Mouse (Mus musculus): ENCODE results near the gene Crhbp. TPM values are rescaled to one million over a fixed set of nuclear protein-coding genes. Genes with fewer than 3 reads are reported as not detected.
A peak's percentile ranks its signal among the peaks of the same experiment; 100 is the strongest.

Gene Crhbp
- polyA plus RNA-seq, 1 experiment from 2014 or later: 0.11 TPM

GRCm38 (mm10) chr13:95424932-95425331 lies 19.8 kb downstream of the Crhbp start:
- H3K36me3 ChIP-seq (ENCODE audit: insufficient read depth): no peaks in the 10 kb centered on the region
- no peak for TF ChIP-seq CTCF (IDR thresholded peaks at IDR 0.05; ENCODE audit: low read depth)

GRCm38 (mm10) chr13:95419204-95419749 lies 25.4 kb downstream of the Crhbp start:
- H3K4me1 ChIP-seq (ENCODE audit: insufficient read depth): no peaks in the 10 kb centered on the region
- no peak overlapping the region for H3K4me2 ChIP-seq
- ATAC-seq (ENCODE audit: insufficient read depth) (no peak), DNase-seq (no peak)
- no peak overlapping the region for H3K4me3 ChIP-seq (ENCODE audit: low read depth, low read length)
- no peak overlapping the region for H3K9ac ChIP-seq
- no peaks in the 10 kb centered on the region for H3K27me3 ChIP-seq (ENCODE audit: insufficient read depth, low read length)
- H3K36me3 ChIP-seq (ENCODE audit: insufficient read depth): no peaks in the 10 kb centered on the region
- 11% methylated on average over 8 of the region's 8 CpGs for WGBS
- TF ChIP-seq CTCF (IDR thresholded peaks at IDR 0.05; ENCODE audit: low read depth): no peak
- H3K27ac ChIP-seq (ENCODE audit: low read depth): no peak overlapping the region
- H3K9me3 ChIP-seq (ENCODE audit: low read depth, low read length): no peaks in the 10 kb centered on the region

More at GRCm38 (mm10) chr13:95424932-95425331, 19.8 kb downstream of the Crhbp start:
- Histone ChIP-seq H3K4me3 (ENCODE audit: low read depth, low read length) (no peak overlapping the region), H3K4me2 (no peak overlapping the region), H3K27me3 (ENCODE audit: insufficient read depth, low read length) (no peaks in the 10 kb centered on the region), H3K4me1 (ENCODE audit: insufficient read depth) (no peaks in the 10 kb centered on the region), H3K9me3 (ENCODE audit: low read depth, low read length) (no peaks in the 10 kb centered on the region), H3K27ac (ENCODE audit: low read depth) (no peak overlapping the region), H3K9ac (no peak overlapping the region)
- no peak for DNase-seq
- 46% methylated on average over 7 of the region's 7 CpGs for WGBS
- ATAC-seq (ENCODE audit: insufficient read depth): no peak

DNA sequence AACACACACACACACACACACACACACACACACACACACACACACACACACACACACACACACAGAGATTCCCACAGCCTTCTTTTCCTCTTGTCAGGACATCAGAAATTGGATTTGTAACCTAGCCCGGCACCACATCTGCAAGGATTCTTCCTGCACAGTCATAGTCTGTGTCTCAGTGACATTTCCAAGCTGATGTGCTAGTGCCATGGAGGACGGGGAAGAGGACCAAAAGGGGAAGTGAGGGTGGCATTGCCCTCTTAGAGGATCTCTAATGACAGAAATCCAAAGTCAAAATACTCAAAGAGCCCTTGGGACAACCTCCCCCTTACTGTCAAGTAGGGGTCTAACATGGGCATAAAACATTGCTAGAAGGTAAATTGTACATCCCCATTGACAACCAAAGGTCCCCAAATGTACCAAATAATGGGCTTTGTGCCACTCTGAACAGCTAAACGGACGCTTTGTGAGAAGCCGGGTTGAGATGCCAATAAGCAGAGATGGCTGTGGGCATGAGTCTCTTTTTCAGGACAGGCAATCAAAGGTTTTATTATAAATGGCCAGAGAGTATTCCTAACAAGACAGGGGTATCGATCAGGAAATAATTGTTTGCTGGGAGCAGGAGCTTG lies 26.0 kb downstream of the Crhbp start:
- Histone ChIP-seq H3K27ac (ENCODE audit: low read depth) (no peak overlapping the region), H3K9me3 (ENCODE audit: low read depth, low read length) (no peaks in the 10 kb centered on the region), H3K4me2 (no peak overlapping the region), H3K27me3 (ENCODE audit: insufficient read depth, low read length) (no peaks in the 10 kb centered on the region), H3K36me3 (ENCODE audit: insufficient read depth) (no peaks in the 10 kb centered on the region), H3K9ac (no peak overlapping the region), H3K4me1 (ENCODE audit: insufficient read depth) (no peaks in the 10 kb centered on the region), H3K4me3 (ENCODE audit: low read depth, low read length) (no peak overlapping the region)
- no peak for DNase-seq
- no peak for ATAC-seq (ENCODE audit: insufficient read depth)
- 29% methylated on average over 6 of the region's 6 CpGs for WGBS
- TF ChIP-seq CTCF (IDR thresholded peaks at IDR 0.05; ENCODE audit: low read depth): no peak

DNA sequence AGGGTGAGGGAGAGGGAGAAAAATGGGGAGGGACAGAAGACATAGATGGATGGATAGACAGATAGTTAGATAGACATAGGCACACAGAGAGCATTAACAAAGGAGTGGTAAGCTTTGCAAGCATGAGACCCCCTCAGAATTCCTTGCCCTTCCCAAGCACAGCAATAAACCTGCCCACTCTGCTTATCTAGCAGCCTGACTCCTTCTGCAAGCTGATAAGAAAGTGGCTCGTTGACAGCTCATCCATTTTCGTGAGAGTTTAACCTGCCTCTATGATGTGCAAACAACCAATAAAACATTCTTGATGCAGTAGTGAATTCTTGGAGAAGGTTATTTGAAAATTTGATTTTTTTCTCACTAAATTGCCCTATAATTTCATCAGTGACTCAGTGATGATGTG lies 32.5 kb downstream of the Crhbp start:
- ATAC-seq (ENCODE audit: insufficient read depth): no peak
- Histone ChIP-seq H3K36me3 (ENCODE audit: insufficient read depth) (no peaks in the 10 kb centered on the region), H3K4me2 (no peak overlapping the region), H3K27me3 (ENCODE audit: insufficient read depth, low read length) (no peaks in the 10 kb centered on the region), H3K4me1 (ENCODE audit: insufficient read depth) (no peaks in the 10 kb centered on the region), H3K9me3 (ENCODE audit: low read depth, low read length) (no peaks in the 10 kb centered on the region), H3K27ac (ENCODE audit: low read depth) (no peak overlapping the region), H3K9ac (no peak overlapping the region), H3K4me3 (ENCODE audit: low read depth, low read length) (no peak overlapping the region)
- 4% methylated on average over 2 of the region's 2 CpGs for WGBS
- DNase-seq: no peak
- no peak for TF ChIP-seq CTCF (IDR thresholded peaks at IDR 0.05; ENCODE audit: low read depth)

- 76% methylated on average over 7 of the region's 7 CpGs for WGBS
- Histone ChIP-seq H3K9me3 (ENCODE audit: low read depth, low read length) (no peaks in the 10 kb centered on the region; the same call in 1 of the 2 replicates), H3K27me3 (ENCODE audit: insufficient read depth, low read length) (no peaks in the 10 kb centered on the region), H3K9ac (no peak overlapping the region), H3K4me1 (ENCODE audit: insufficient read depth) (no peaks in the 10 kb centered on the region), H3K27ac (ENCODE audit: low read depth) (no peak overlapping the region), H3K4me2 (no peak overlapping the region), H3K36me3 (ENCODE audit: insufficient read depth) (no peaks in the 10 kb centered on the region), H3K4me3 (ENCODE audit: low read depth, low read length) (no peak overlapping the region)
- no peak for TF ChIP-seq CTCF (IDR thresholded peaks at IDR 0.05; ENCODE audit: low read depth)
- ATAC-seq (ENCODE audit: insufficient read depth): no peak
- no peak for DNase-seq
These were observed 51.5 kb downstream of the Crhbp start for GRCm38 (mm10) chr13:95393242-95393641.

- Histone ChIP-seq H3K4me1 (ENCODE audit: insufficient read depth) (no peaks in the 10 kb centered on the region), H3K4me2 (peak overlapping the region; percentile 46), H3K4me3 (ENCODE audit: low read depth, low read length) (no peak overlapping the region), H3K9me3 (ENCODE audit: low read depth, low read length) (no peaks in the 10 kb centered on the region), H3K36me3 (ENCODE audit: insufficient read depth) (no peaks in the 10 kb centered on the region), H3K27me3 (ENCODE audit: insufficient read depth, low read length) (no peaks in the 10 kb centered on the region), H3K27ac (ENCODE audit: low read depth) (peak overlapping the region; percentile 38; the same call in 1 of the 2 replicates), H3K9ac (no peak overlapping the region)
- TF ChIP-seq CTCF (IDR thresholded peaks at IDR 0.05; ENCODE audit: low read depth): peak; percentile 85
- WGBS: 29% methylated on average over 24 of the region's 24 CpGs
- DNase-seq (peak; percentile 94), ATAC-seq (ENCODE audit: insufficient read depth) (peak; percentile 59; the same call in 1 of the 2 replicates)
These were observed 54.6 kb downstream of the Crhbp start for GRCm38 (mm10) chr13:95389866-95390865.

- DNase-seq (no peak), ATAC-seq (ENCODE audit: insufficient read depth) (no peak)
- Histone ChIP-seq H3K9ac (no peak overlapping the region), H3K9me3 (ENCODE audit: low read depth, low read length) (no peaks in the 10 kb centered on the region), H3K4me2 (no peak overlapping the region), H3K27me3 (ENCODE audit: insufficient read depth, low read length) (no peaks in the 10 kb centered on the region), H3K27ac (ENCODE audit: low read depth) (no peak overlapping the region), H3K4me1 (ENCODE audit: insufficient read depth) (no peaks in the 10 kb centered on the region), H3K4me3 (ENCODE audit: low read depth, low read length) (no peak overlapping the region), H3K36me3 (ENCODE audit: insufficient read depth) (no peaks in the 10 kb centered on the region)
- no peak for TF ChIP-seq CTCF (IDR thresholded peaks at IDR 0.05; ENCODE audit: low read depth)
- WGBS: 76% methylated on average over 5 of the region's 5 CpGs
These were observed 56.5 kb downstream of the Crhbp start for GRCm38 (mm10) chr13:95388226-95388625.

Data from lung, embryonic 14.5 days (tissue).